Mouse (Mus musculus) midbrain, embryonic 14.5 days (tissue): Measurements from ENCODE around the gene Csnk1e. TPM values are rescaled to one million over a fixed set of nuclear protein-coding genes. Genes with fewer than 3 reads are reported as not detected.

ENCODE experiments used
- ATAC-seq: fragments of 200-750 bp; cut with Nextera tagmentation; 2 replicates; pipeline ENCODE4 v1.8.0; 2017; ENCODE audit warnings: moderate number of reproducible peaks, moderate library complexity; ENCODE audit not compliant: low FRiP score, low TSS enrichment
- DNase-seq: peaks from one replicate; pipeline ENCODE4 v3.0.0-alpha.2; 2015
- H3K27ac ChIP-seq: fragments of 300-500 bp; sonication (generic); replicated peaks from 2 replicates; pipeline ENCODE4 v1.5.1; 2014; ENCODE audit warnings: mild to moderate bottlenecking, low read depth, low read length, moderate library complexity
- H3K27me3 ChIP-seq: fragments of 300-500 bp; sonication (generic); 2 replicates; pipeline ENCODE4 v1.6.1; 2014; ENCODE audit warnings: low read length, control low read depth, mixed read lengths; ENCODE audit not compliant: control insufficient read depth, insufficient read depth
- H3K36me3 ChIP-seq: fragments of 300-500 bp; sonication (generic); 2 replicates; pipeline ENCODE4 v1.6.1; 2014; ENCODE audit warnings: low read length, control low read depth; ENCODE audit not compliant: control insufficient read depth, insufficient read depth
- H3K4me1 ChIP-seq: fragments of 300-500 bp; sonication (generic); 2 replicates; pipeline ENCODE4 v1.6.1; 2014; ENCODE audit warnings: mild to moderate bottlenecking, antibody characterized with exemption, low read length, control low read depth; ENCODE audit not compliant: control insufficient read depth, insufficient read depth
- H3K4me2 ChIP-seq: fragments of 300-500 bp; sonication (generic); 2 replicates; pipeline ENCODE4 v1.6.1; 2014; ENCODE audit warnings: mild to moderate bottlenecking, low read length, moderate library complexity
- H3K4me3 ChIP-seq: fragments of 300-500 bp; sonication (generic); replicated peaks from 2 replicates; pipeline ENCODE4 v1.5.1; 2014; ENCODE audit warnings: low read depth, low read length
- H3K9ac ChIP-seq: fragments of 300-500 bp; sonication (generic); replicated peaks from 2 replicates; pipeline ENCODE4 v1.6.1; 2014; ENCODE audit warnings: mild to moderate bottlenecking, low read length, moderate library complexity
- H3K9me3 ChIP-seq: fragments of 300-500 bp; sonication (generic); 2 replicates; pipeline ENCODE4 v1.6.1; 2016; ENCODE audit warnings: low read length, control low read depth, mixed read lengths; ENCODE audit not compliant: control insufficient read depth
- WGBS: fragments of 180-500 bp; shearing (Covaris S2); extraction: QIAGEN DNeasy Blood & Tissue Kit; methylation state at CpG from one replicate; pipeline ENCODE4 v1.1.7; 2014; 5-methylcytosine and 5-hydroxymethylcytosine counted together
- polyA plus RNA-seq: library from polyadenylated mRNA; unstranded; fragments of >200 nt; fragmentation: Nextera tagmentation; extraction: Ambion mirVana; gene quantifications from 2 replicates; pipeline ENCODE4 v1.2.1, GENCODE M21; 2014

The Csnk1e gene
- polyA plus RNA-seq, 1 experiment from 2014 or later: 225 TPM

GRCm38 (mm10) chr15:79400134-79400974 is 55.0 kb downstream of the Csnk1e start:
- Histone ChIP-seq H3K36me3 (0 out of 2 replicates have a peak, but pooled peaks cover 3% of the 10 kb centered on the region), H3K4me3 (no peak overlapping the region), H3K27me3 (0 out of 2 replicates have a peak, but pooled peaks cover 3% of the 10 kb centered on the region), H3K9me3 (no peaks in the 10 kb centered on the region), H3K4me1 (peaks cover 25% of the 10 kb centered on the region), H3K9ac (no peak overlapping the region; the same call in 1 of the 2 replicates), H3K4me2 (peak overlapping the region; percentile 60), H3K27ac (no peak overlapping the region)
- no peak for ATAC-seq
- DNase-seq: no peak
- 87% methylated on average over 6 of the region's 6 CpGs for WGBS

- 83% methylated on average over 14 of the region's 14 CpGs for WGBS
- Histone ChIP-seq H3K27ac (no peak overlapping the region), H3K4me2 (no peak overlapping the region), H3K4me3 (no peak overlapping the region), H3K9ac (no peak overlapping the region), H3K4me1 (peaks cover 25% of the 10 kb centered on the region), H3K36me3 (0 out of 2 replicates have a peak, but pooled peaks cover 3% of the 10 kb centered on the region), H3K27me3 (0 out of 2 replicates have a peak, but pooled peaks cover 2% of the 10 kb centered on the region), H3K9me3 (no peaks in the 10 kb centered on the region)
- no peak for ATAC-seq
- DNase-seq: no peak
These were observed 55.9 kb downstream of the Csnk1e start for GRCm38 (mm10) chr15:79399231-79400052.

GRCm38 (mm10) chr15:79396736-79397135 is 58.6 kb downstream of the Csnk1e start:
- DNase-seq (peak; percentile 21), ATAC-seq (no peak)
- no peak overlapping the region for H3K9ac ChIP-seq
- H3K27me3 ChIP-seq: no peaks in the 10 kb centered on the region
- no peak overlapping the region for H3K27ac ChIP-seq
- 88% methylated on average over 11 of the region's 11 CpGs for WGBS
- H3K4me1 ChIP-seq: peaks cover 13% of the 10 kb centered on the region
- no peak overlapping the region for H3K4me3 ChIP-seq
- H3K4me2 ChIP-seq: no peak overlapping the region
- no peaks in the 10 kb centered on the region for H3K9me3 ChIP-seq
- H3K36me3 ChIP-seq: 0 out of 2 replicates have a peak, but pooled peaks cover 3% of the 10 kb centered on the region

DNA sequence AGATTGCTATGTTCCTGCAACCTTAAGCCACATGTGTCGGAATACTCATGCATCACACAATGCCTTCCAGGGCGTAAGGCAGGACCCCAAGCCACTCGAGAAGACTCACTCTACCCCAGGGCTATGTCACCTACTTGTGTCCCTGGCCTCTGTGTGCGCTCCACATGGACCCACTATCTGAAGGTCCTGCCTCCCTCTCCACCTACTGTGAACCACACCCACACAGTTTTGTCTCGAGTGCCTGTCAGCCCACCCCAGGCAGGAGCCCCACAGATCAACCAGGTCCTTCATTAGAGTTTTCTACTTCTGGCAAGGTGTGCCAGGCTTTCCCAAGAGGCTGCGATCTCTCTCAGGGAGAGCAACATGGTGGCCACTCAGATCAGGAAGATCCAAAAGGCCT is 60.1 kb downstream of the Csnk1e start:
- no peak overlapping the region for H3K4me2 ChIP-seq
- H3K27me3 ChIP-seq: no peaks in the 10 kb centered on the region
- DNase-seq: no peak
- 86% methylated on average over 6 of the region's 6 CpGs for WGBS
- H3K4me1 ChIP-seq: 0 out of 2 replicates have a peak, but pooled peaks cover under 1% of the 10 kb centered on the region
- 0 out of 2 replicates have a peak, but pooled peaks cover 3% of the 10 kb centered on the region for H3K36me3 ChIP-seq
- H3K4me3 ChIP-seq: no peak overlapping the region
- ATAC-seq: no peak
- H3K9me3 ChIP-seq: no peaks in the 10 kb centered on the region
- H3K27ac ChIP-seq: no peak overlapping the region
- no peak overlapping the region for H3K9ac ChIP-seq

- ATAC-seq (no peak), DNase-seq (no peak)
- no peaks in the 10 kb centered on the region for H3K9me3 ChIP-seq
- no peak overlapping the region for H3K9ac ChIP-seq
- H3K4me3 ChIP-seq: no peak overlapping the region
- H3K4me2 ChIP-seq: no peak overlapping the region
- 0 out of 2 replicates have a peak, but pooled peaks cover 3% of the 10 kb centered on the region for H3K36me3 ChIP-seq
- no peaks in the 10 kb centered on the region for H3K27me3 ChIP-seq
- no peaks in the 10 kb centered on the region for H3K4me1 ChIP-seq
- no peak overlapping the region for H3K27ac ChIP-seq
- WGBS: 90% methylated on average over 4 of the region's 4 CpGs
These were observed 60.5 kb downstream of the Csnk1e start for GRCm38 (mm10) chr15:79394842-79395241.

- H3K4me2 ChIP-seq: no peak overlapping the region
- DNase-seq (no peak), ATAC-seq (no peak)
- H3K9me3 ChIP-seq: no peaks in the 10 kb centered on the region
- H3K36me3 ChIP-seq: 0 out of 2 replicates have a peak, but pooled peaks cover 3% of the 10 kb centered on the region
- no peak overlapping the region for H3K9ac ChIP-seq
- H3K27ac ChIP-seq: no peak overlapping the region
- WGBS: 81% methylated on average over 6 of the region's 6 CpGs
- no peak overlapping the region for H3K4me3 ChIP-seq
- H3K4me1 ChIP-seq: no peaks in the 10 kb centered on the region
- no peaks in the 10 kb centered on the region for H3K27me3 ChIP-seq
These were observed 62.3 kb downstream of the Csnk1e start for GRCm38 (mm10) chr15:79393101-79393500.

DNA sequence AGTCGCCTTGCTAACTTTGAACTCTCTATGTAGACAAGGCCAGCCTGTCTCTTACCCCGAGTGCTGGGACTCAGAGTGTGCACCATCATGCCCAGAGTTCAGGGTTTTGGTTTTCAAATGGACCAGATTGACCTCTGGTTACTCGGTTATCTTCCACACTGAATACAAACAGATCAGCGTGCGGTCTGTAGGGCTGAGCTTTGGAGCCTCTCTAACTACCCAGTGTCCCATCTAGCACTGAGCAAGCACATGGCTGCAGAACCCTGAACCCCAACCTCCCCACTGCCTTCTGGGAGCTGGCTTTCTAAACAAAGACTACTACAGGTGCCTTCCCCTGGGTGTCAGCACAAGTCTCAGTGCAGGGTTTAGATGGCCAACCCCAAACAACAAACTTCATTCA is 62.8 kb downstream of the Csnk1e start:
- WGBS: 89% methylated on average over 5 of the region's 5 CpGs
- no peak overlapping the region for H3K27ac ChIP-seq

GRCm38 (mm10) chr15:79391447-79392093 is 63.8 kb downstream of the Csnk1e start:
- no peak overlapping the region for H3K27ac ChIP-seq
- H3K9me3 ChIP-seq: no peaks in the 10 kb centered on the region
- H3K4me2 ChIP-seq: no peak overlapping the region
- H3K4me1 ChIP-seq: no peaks in the 10 kb centered on the region
- no peak overlapping the region for H3K9ac ChIP-seq
- ATAC-seq (no peak), DNase-seq (peak; percentile 54)
- no peaks in the 10 kb centered on the region for H3K36me3 ChIP-seq
- H3K27me3 ChIP-seq: no peaks in the 10 kb centered on the region
- WGBS: 54% methylated on average over 7 of the region's 7 CpGs
- H3K4me3 ChIP-seq: no peak overlapping the region

More for the DNA sequence above, 62.8 kb downstream of the Csnk1e start:
- DNase-seq (no peak), ATAC-seq (no peak)
- Histone ChIP-seq H3K9me3 (no peaks in the 10 kb centered on the region), H3K36me3 (0 out of 2 replicates have a peak, but pooled peaks cover 3% of the 10 kb centered on the region), H3K9ac (no peak overlapping the region), H3K4me1 (no peaks in the 10 kb centered on the region), H3K4me3 (no peak overlapping the region), H3K27me3 (no peaks in the 10 kb centered on the region), H3K4me2 (no peak overlapping the region)
